Mouse (Mus musculus) ZHBTc4 (cell line): Measurements from ENCODE around the gene Il11ra1.
A peak's percentile ranks its signal among the peaks of the same experiment; 100 is the strongest.
"Not testable (repeated sequence)": the region's sequence is repeated elsewhere in the genome, so short reads cannot be mapped to it uniquely, and the experiment has no call there.

Experiments
- DNase-seq: peaks from one replicate; pipeline ENCODE4 v3.0.0-alpha.2; 2011; ENCODE audit warnings: low read depth, low spot score

The Il11ra1 gene

DNA sequence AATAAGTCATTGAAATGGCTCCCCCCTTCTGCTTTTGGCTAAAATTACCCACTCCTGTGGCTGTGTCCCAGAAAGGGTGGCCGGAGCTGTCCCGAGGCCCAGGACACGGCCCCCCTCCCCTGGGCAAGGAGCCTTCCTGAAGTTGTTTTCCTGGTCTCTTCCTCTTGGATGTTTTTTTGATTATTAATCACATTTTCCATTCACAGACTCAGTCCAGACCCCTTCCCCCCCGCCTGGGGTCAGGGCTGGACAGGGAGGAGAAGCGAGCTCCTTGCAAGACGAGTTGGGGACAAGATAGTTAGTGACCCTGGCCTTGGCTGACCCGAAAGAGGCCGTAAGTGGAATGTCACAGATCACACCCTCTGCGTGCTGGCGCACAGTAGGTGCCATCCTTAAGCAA lies at the start of gene Il11ra1:
Gene Il11ra1, plus strand, starts transcription at position 207 of the 400 bp plus-strand sequence.
- not testable (repeated sequence) for DNase-seq

DNA sequence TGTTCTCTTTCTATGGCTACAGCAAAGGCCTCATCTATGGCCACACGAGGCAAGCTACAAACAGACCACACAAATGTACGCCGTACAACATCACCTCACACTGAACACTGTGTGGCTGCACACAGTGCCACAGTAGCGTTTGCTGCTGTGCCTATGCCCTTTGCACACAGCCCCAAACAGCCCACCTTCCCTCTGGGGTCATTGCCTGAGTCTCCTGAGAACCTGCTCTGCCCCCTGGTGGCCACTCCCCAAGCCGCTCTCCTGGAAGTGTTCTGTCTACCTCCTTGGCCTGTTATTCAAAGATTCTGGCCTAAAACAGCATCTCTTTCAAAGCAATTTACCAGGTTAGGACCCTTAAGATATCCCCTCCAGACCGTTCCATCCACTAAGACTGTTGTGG lies 46.5 kb upstream of the Il11ra1 start:
- peak; percentile 91 for DNase-seq

DNA sequence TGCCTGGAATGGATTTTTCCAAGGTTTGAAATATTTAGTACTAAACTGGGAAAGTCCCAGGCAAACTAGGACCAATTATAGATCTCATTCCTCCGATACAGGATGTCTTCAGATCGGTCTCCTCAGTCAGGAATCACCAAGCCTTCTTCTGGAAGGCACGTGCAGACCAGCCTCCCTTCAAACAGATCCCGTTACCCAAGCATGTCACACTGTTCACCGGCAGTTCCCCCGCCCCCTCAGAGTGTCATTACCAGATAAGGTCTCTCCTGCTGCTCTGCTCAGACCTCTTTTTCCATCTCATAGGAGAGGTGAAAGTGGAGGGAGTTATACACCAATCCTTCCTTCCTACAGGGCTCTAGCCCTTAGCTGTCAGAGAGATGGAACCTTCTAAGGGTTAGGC lies 46.1 kb upstream of the Il11ra1 start:
- no peak for DNase-seq

DNA sequence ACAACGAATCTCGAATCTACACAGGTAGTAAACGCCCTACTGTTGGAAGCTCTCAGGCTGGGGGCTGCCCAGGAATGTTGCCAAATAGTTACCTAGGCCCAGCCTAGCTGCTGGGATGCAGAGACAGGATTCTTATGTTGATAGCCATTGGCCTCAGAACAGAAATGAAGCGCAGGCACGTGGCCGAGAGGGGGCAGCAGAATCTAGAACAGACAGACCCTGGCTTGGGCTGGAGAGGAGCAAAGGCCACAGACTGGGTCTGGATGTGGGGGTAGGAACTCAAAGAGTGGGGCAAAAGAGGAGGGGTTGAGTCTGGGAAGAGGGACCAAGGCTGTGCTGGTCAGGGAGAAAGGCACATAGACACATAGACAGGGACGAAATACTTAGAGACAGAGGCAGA lies 45.6 kb upstream of the Il11ra1 start:
- DNase-seq: peak; percentile 91

DNA sequence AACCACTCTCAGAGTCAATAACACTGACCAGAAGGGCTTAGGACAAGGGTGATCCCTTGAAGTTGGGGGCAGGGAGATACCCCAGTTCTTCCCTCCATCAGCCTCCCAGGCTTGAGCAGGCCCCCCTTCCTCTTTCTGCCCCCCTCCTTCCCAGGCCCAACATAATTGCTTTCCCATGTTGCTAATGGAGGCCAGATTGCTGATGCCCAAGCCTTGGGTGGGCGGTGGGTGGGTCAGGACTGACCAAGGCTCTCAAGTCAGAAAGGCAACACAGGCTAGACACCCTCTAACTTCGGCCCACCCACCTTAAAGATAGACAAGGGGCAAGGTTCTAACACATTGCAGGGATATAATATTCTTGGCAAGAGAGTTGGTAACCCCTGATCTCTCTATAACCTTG lies 44.3 kb upstream of the Il11ra1 start:
- DNase-seq: no peak

DNA sequence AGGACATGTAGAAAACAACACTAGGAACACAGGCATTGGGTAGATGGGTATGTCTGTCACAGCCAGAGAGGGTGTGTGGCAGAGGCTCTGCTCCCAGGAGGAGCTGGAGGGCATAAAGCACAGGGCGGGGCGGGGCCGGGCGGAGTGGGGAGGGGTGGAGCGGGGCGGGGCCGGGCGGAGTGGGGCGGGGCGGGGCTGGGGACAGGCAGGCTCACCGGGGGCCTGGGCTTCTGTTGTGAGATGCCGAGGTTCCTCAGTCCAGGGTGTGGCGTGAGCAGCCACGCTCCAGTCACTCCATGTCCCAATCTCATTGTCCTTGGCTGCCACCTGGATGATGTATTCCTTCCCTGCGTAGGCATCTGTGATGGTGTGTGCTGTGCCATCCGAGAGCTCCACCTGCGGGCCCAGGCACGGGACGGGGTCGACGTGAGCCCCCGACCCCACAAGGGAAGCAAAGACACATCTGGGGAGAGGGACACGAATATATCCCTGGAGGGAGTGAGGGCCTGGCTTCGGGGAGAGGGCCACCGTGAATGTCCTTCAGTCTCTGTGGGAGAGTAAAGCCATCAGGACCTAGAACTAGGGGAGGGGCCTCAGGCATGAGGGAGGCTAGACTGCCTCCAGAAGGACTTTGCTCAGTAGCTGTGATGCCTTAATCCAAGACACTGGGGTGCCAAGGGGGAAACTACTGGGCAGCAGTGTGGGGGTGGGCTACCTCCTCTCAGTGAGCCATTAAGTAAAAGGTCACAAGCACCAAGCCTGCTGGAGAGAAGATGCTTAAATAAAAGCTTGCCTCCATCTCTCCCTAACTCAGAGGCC lies 41.0 kb upstream of the Il11ra1 start:
- peak; percentile 74 for DNase-seq

GRCm38 (mm10) chr4:41659556-41659955 lies 40.2 kb upstream of the Il11ra1 start:
- DNase-seq: no peak

GRCm38 (mm10) chr4:41660851-41661430 lies 38.8 kb upstream of the Il11ra1 start:
- no peak for DNase-seq

GRCm38 (mm10) chr4:41662723-41663122 lies 37.1 kb upstream of the Il11ra1 start:
- no peak for DNase-seq

GRCm38 (mm10) chr4:41663614-41664013 lies 36.2 kb upstream of the Il11ra1 start:
- DNase-seq: no peak

- peak; percentile 57 for DNase-seq
These were observed 35.3 kb upstream of the Il11ra1 start for GRCm38 (mm10) chr4:41664533-41664932.

DNA sequence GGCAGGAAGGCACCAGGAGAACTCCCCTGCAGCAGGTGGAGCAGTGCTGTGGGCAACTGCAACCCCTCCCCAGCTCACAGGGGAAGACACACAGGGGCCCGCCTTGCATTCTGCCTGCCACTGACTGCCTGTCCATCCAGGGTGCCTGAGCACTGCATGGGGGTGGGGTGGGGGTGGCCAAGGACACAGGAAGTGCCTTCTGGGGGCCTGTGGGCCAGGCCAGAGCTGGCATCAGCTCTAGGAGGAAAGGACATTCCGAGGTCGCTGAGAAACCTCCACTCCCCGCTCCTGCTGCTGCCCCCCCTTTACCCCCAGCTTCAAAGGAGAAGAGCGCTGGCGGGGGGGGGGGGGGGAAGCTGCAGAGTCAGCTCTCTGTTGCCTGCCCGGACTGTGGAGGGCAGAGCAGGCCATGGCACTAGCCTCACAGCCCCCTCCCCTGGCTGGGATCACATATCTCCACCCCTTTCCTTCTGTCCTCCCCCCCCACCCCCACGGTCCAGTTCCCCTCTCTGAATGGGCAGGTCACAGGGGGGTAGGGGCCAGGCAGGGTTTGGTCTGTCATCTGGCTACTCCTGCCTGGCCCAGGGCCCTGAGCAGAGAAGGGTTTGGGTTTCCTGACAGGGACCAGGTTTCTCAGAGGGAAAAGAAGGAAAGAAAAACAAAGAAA lies 34.6 kb upstream of the Il11ra1 start:
- DNase-seq: no peak

GRCm38 (mm10) chr4:41666646-41667045 lies 33.1 kb upstream of the Il11ra1 start:
- DNase-seq: no peak

DNA sequence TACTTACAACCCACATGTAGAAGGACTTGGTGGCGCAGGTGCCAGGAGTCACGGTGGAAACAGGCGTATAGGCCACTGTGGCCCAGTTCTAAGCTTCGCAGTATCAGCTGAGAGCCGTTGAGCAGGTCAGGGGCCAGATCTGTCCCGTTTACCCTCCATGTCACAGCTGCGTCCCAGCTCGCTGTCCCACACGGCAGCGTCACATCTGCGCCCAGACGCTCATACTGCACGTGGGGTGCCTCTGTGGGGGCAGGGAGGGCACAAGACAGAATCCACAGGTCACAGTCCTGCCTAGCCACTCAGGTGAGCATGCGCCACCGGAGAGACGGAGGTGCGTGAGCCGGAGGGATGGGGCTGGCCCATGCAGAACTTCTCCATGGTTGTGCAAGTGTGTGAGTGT lies 29.0 kb upstream of the Il11ra1 start:
- DNase-seq: no peak

- DNase-seq: no peak
These were observed 28.3 kb upstream of the Il11ra1 start for GRCm38 (mm10) chr4:41671500-41671899.

DNA sequence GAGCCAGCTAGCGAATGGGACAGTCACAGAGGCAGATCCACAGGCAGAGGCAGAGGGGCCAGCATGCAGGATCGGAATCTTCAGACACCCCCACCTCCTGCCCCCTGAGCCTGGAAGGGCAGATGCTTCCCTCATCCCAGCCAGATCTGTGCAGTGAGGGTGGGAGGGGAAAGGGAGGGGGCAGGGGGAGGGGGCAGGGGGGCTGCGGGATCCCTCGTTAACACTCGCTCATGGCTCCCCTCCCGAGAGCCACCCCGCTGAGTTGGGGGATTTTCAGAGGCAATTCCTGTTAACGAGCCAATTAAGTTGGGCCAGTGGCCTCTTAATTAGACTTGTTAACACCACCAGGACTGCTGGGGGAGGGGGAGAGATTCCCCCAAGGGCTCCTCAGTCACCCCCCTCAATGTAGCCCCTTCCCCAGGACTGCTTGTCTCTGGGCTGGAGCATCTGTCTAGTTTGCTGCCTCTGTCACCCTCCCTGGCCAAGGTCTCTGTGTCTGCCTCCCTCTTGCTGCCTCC lies 27.8 kb upstream of the Il11ra1 start:
- no peak for DNase-seq

DNA sequence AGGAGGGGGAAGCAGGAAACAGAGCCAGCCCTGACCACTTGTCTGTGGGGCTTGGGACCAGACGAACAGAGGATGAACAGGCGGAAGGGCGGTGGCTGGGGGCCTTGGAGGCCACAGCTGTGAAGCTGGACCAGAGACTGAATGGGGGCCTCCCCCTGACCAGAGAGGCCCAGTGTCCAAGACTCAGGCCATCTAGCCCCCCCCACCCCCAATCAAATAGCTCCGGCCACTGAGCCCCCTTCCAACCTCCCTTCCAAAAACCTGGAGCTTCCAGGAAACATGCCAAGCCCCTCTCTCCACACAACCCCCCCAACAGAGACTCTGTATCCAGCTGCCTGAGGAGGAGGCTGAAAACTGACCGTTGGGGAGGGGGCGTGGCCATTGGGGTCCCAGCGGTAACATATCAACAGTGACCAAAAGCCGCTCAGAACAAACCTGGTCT lies 27.2 kb upstream of the Il11ra1 start:
- no peak for DNase-seq

DNA sequence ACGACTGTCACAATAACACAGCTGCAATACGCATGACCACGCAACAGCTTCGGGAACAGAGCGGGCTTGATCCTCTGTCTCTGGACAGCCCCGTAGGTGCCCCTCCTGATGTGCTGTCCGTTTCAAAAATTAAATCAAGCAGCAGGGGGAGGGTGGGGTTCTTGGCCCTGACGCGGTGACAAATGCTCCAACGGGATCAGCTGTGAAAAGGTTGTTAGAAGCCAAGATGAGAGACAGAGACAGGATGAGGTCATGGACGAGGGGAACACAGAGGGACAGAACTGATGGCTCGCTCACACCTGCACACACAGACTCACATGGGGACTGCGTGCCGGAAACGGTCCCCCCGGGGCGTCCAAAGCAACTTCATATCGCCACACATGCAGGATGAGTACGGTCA lies 26.6 kb upstream of the Il11ra1 start:
- no peak for DNase-seq

DNA sequence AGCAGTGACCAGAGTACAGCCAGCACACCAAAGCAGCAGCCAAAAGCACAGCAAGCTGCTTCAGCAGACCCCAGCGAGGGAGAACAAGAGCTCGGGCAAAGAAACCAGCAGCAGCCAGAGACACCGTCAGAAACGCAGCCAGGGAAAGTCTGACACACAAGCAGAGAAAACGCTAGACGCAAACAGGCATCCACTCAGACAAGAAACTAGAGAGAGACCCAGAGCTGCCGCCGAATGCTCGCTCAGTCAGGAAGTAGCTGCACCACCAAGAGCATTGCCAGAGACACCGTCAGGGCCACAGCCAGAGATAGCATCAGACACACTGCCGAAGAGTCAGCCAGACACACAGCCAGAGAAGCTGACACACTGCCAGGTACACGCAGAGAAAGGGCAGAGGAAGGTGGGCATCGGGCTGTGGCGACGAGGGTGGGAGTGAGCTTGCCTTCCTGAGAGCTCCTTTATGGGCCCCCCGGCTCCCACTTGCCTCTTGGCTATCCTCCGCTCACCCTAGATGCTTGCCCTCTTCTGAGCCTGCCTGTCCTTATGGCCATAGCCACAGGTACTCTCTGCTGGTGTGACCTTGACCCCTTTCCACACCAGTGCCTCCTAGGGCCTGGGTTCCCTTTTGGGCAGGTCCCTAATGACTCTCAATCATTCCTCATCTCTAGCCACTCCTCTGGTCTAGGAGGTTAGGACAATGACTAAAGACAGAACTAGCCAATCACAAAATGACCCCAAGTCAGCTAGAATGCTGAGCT lies 23.4 kb upstream of the Il11ra1 start:
- DNase-seq: peak; percentile 46

- no peak for DNase-seq
These were observed 22.7 kb upstream of the Il11ra1 start for GRCm38 (mm10) chr4:41677006-41677629.

- no peak for DNase-seq
These were observed 20.9 kb upstream of the Il11ra1 start for GRCm38 (mm10) chr4:41678863-41679262.
